Mouse (Mus musculus): ENCODE measurements around the gene Cycs. TPM values are rescaled to one million over a fixed set of nuclear protein-coding genes. Genes with fewer than 3 reads are reported as not detected.

The Cycs gene
- total RNA-seq, 1 experiment from 2014 or later = 127 TPM

- ATAC-seq (replicated peaks; ENCODE audit: low read depth, poor library complexity, severe bottlenecking) = no peak
Observed at GRCm38 (mm10) chr6:50549051-50549450, 17.3 kb downstream of the Cycs start.

- peak; percentile 94 for ATAC-seq (replicated peaks; ENCODE audit: low read depth, poor library complexity, severe bottlenecking)
Observed at GRCm38 (mm10) chr6:50545412-50546043, 20.8 kb downstream of the Cycs start.

- no peak for ATAC-seq (replicated peaks; ENCODE audit: low read depth, poor library complexity, severe bottlenecking)
Observed at GRCm38 (mm10) chr6:50542535-50542934, 23.8 kb downstream of the Cycs start.

GRCm38 (mm10) chr6:50539641-50540040, 26.7 kb downstream of the Cycs start:
- ATAC-seq (replicated peaks; ENCODE audit: low read depth, poor library complexity, severe bottlenecking) = no peak

- peak; percentile 98 for ATAC-seq (replicated peaks; ENCODE audit: low read depth, poor library complexity, severe bottlenecking)
Observed at GRCm38 (mm10) chr6:50536461-50536892, 29.9 kb downstream of the Cycs start.

DNA sequence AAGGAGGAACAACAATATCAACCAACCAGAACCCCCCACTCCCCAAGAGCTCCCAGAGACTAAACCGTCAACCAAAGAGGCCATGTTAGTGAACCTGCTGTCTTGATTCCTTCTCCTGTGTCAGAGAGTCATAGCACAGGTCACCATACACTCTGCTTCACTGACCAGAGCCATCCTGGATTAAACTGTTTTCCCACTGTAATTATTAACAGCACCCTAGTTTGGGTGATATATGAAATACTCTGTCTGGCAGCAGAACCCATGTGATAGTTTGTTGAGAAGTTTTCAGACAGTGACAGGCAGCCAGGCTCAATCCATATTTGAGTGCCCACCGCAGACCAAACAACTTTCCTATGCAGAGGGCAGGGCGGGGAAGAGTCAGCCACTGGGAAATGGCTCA, 31.0 kb downstream of the Cycs start:
- no peak for ATAC-seq (replicated peaks; ENCODE audit: low read depth, poor library complexity, severe bottlenecking)

DNA sequence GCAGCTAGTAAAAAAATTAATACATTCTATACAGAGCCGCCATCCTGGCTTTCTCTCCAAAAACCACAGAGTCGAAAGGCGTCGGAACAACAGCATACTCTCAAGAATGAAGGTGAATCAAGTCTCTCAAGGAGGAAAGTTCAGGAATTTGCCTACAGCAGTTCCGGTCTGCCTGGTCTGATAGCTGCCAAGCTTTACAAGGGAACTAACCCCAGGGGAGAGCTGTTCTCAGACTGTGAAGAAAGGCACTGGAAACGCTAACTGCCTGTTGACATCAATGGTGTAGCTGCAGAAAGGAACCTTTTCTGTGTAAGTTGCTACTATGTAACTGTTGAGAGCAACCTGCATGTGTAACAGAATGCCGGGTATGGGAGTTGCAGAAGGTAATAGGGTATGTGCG, 34.4 kb downstream of the Cycs start:
- ATAC-seq (replicated peaks; ENCODE audit: low read depth, poor library complexity, severe bottlenecking) = no peak

DNA sequence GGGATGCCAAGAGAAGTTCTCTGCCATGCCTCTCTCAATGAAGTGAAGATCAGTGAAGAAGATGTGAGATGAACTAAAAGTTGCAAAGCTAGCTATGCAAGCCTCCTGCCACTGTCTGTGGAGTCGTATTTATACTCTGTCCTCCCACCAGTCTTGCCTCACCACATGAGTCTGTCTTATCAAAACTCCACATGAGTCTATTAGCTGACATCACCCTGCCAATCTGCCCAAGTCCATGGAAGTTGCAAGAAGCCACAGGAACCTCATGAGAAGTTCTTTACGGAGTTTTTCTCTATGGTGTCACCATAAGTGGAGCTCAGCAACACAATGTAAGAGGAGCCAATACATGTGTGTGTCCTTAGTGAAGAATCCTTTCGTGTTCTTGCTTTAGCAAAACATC, 35.3 kb downstream of the Cycs start:
- ATAC-seq (replicated peaks; ENCODE audit: low read depth, poor library complexity, severe bottlenecking) = no peak

DNA sequence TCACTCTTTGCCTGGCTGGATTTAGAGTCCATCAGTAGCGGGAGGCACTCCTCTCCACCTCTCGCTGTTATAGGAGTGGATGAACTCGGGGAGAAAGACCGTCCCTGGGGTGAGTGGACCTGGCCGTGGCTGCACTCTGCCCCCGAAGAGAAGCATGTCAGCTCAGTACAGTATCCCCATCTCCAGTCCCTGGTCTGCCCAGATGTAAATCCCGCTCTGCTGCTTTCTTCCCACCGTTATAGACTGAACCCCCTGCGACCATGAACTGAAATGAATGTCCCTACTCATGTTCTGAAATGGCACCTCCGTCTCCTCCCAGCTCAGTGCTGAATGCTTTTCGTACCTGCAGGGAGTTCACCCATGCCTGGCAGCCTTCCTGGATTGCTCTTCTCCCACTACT, 37.1 kb downstream of the Cycs start:
- ATAC-seq (replicated peaks; ENCODE audit: low read depth, poor library complexity, severe bottlenecking) = no peak

GRCm38 (mm10) chr6:50527416-50527815, 38.9 kb downstream of the Cycs start:
- no peak for ATAC-seq (replicated peaks; ENCODE audit: low read depth, poor library complexity, severe bottlenecking)

DNA sequence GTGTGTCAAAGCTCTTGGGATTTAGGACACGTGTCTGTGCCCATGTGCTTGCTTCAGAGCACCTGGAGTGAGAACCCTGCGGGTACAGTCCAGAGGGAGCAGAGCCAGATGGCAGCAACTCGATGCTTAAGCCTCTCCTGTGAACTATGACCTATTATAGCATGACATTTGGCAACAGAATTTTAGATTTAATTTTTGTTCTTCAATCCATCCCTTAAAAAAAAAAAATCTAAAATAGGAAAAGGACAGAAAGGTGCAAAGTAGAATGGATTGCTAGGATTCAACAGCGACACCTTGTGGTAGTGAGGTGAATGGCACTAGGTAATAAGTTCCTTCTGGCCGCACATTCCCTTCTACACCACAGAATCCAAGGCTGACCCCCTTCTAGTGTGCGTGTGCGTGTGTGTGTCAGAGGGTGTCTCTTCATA, 39.7 kb downstream of the Cycs start:
- peak; percentile 79 for ATAC-seq (replicated peaks; ENCODE audit: low read depth, poor library complexity, severe bottlenecking)

DNA sequence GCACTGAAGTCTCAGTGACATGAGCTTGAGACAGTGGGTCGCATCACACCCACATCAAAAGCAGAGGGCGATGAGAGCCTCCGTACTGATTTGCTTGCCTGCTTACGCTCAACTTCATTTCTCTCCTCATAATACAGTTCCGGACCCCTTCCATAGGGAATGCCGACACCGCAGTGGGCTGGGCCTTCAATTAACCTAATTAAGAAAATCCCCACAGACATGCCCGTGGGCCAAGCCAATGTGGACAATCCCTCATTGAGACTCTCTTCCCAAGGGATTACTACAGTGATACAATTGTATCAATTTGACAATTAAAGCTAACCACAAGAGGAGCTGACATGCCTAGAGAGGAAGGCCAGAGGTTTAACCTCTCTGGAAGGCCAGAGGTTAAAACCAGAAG, 40.5 kb downstream of the Cycs start:
- no peak for ATAC-seq (replicated peaks; ENCODE audit: low read depth, poor library complexity, severe bottlenecking)

DNA sequence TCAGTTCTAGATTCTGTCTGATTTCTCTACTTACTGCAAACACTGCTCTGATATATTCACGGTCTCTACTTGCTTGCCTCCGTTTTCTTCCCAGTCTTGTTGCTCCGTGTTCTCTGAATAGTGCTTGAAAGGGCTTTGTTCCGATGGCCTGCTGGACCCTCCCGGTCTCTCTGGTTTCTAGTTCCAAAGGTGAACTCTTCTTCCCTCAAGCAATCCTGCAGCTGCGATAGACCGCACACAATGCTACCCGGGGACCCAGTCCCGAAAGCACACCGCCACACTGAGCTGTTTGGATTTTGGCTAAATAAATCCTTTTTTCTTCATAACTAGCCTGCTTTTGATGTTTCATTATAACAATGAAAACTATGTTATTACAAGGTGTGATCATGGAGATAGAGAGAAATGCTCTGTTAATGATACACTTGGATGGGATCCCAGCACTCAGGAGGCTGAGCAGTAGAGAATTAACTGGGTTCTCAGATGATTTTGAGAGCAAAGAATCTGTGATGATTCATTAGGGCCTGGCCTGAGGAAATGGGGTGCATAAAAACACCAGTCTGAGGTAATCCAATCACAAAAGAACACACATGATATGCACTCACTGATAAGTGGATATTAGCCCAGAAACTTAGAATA, 42.0 kb downstream of the Cycs start:
- no peak for ATAC-seq (replicated peaks; ENCODE audit: low read depth, poor library complexity, severe bottlenecking)

DNA sequence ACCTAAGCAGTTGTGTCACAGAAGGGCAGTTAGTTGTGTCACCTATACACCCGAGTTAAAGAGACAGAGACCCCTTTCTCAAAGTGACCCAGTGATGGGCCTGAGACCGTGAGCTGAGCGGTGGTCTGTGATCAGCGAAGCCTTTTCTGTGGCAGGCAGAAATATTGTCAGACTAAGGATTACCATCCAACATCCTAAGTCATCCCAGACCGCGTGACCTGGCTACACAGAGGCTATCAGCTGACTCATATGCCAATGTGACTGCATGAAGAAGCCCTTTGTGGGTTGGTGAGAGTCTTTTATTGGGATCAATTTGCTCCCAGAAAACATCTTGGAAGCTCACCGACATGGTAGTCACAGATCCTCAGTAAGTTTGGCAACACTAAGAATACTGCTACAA, 43.6 kb downstream of the Cycs start:
- ATAC-seq (replicated peaks; ENCODE audit: low read depth, poor library complexity, severe bottlenecking) = no peak

GRCm38 (mm10) chr6:50521532-50522135, 44.7 kb downstream of the Cycs start:
- peak; percentile 68 for ATAC-seq (replicated peaks; ENCODE audit: low read depth, poor library complexity, severe bottlenecking)

GRCm38 (mm10) chr6:50520139-50520538, 46.2 kb downstream of the Cycs start:
- no peak for ATAC-seq (replicated peaks; ENCODE audit: low read depth, poor library complexity, severe bottlenecking)

GRCm38 (mm10) chr6:50518371-50518770, 48.0 kb downstream of the Cycs start:
- no peak for ATAC-seq (replicated peaks; ENCODE audit: low read depth, poor library complexity, severe bottlenecking)

Other genes with a start within 250 kb of the Cycs start
- gene Osbpl3, start 110.3 kb downstream of the Cycs start, total RNA-seq (2017) = 13.1 and 15.4 TPM in 2 replicates
- 0.69 and 0.82 TPM in 2 replicates for gene 4921507P07Rik, start 30.1 kb upstream of the Cycs start, total RNA-seq (2017)
- not detected in 2 replicates for gene Npvf, start 87.9 kb upstream of the Cycs start, total RNA-seq (2017)

All from common myeloid progenitor, adult 5-6 weeks (primary cell).